8 mouse cellular contexts compared by ENCODE assay signal in genomic region chr5:113907786-113908567, GRCm38 (mm10). TPM values are rescaled to one million over a fixed set of nuclear protein-coding genes. Genes with fewer than 3 reads are reported as not detected.
DNase-seq lines count a peak whose midpoint lies in the region; ATAC-seq and TF ChIP-seq lines count a peak whose summit lies in the region.

No protein-coding gene starts in this region.

- H3K4me2 ChIP-seq in forebrain, embryonic 11.5 days (ENCODE audit: low read depth, low read length, severe bottlenecking) = peak overlapping the region; percentile 77
- peak overlapping the region; percentile 88 for H3K4me2 ChIP-seq in lung, postnatal 0 days (replicated peaks; ENCODE audit: low read depth, low read length)

- DNase-seq in ES-CJ7 (ENCODE audit: low read depth, low spot score) = peak; percentile 52
- peak; percentile 46 for DNase-seq in c-Kit-negative CD71-positive TER-119-positive erythroid progenitor cells, embryonic 14.5 days (ENCODE audit: low read depth, low spot score)
- no peak for DNase-seq in forebrain, embryonic 11.5 days (ENCODE audit: low spot score)
- DNase-seq in heart, postnatal 10 days = peak; percentile 74 to 80
- peak; percentile 68 to 75 for DNase-seq in kidney, postnatal 36 days
- DNase-seq in lung, postnatal 0 days (ENCODE audit: low spot score) = peak; percentile 82
- DNase-seq in thymus, postnatal 4 days = peak; percentile 72

- TF ChIP-seq EP300 in lung, postnatal 0 days (IDR thresholded peaks at IDR 0.05) = no peak

- H3K4me1 ChIP-seq in forebrain, embryonic 11.5 days (replicated peaks; ENCODE audit: control insufficient read depth, insufficient read depth, low read length) = peaks cover 21% of the 10 kb centered on the region
- H3K4me1 ChIP-seq in lung, postnatal 0 days (ENCODE audit: insufficient read depth, low read depth, low read length) = peaks cover 15% of the 10 kb centered on the region; the same call in 1 of the 2 replicates
- H3K4me1 ChIP-seq in olfactory bulb, adult 2 months (ENCODE audit: control insufficient read depth, insufficient read depth, low read length) = peaks cover 22% of the 10 kb centered on the region

- WGBS in forebrain, embryonic 11.5 days = under 1% methylated on average over 64 of the region's 69 CpGs
- 2% methylated on average over 46 of the region's 69 CpGs for WGBS in lung, postnatal 0 days
- WGBS in olfactory bulb, adult 2 months = under 1% methylated on average over 69 of the region's 69 CpGs

- TF ChIP-seq CTCF in lung, postnatal 0 days (IDR thresholded peaks at IDR 0.05) = no peak
- peak; percentile 25; the same call in 1 of the 2 replicates for TF ChIP-seq CTCF in olfactory bulb, adult 2 months (IDR thresholded peaks at IDR 0.05; ENCODE audit: insufficient read depth, low read depth, low read length)

- peak overlapping the region; percentile 91 for H3K9ac ChIP-seq in forebrain, embryonic 11.5 days (ENCODE audit: low read length)
- H3K9ac ChIP-seq in lung, postnatal 0 days (replicated peaks; ENCODE audit: low read depth) = peak overlapping the region; percentile 84

- H3K27ac ChIP-seq in forebrain, embryonic 11.5 days (ENCODE audit: low read depth, low read length) = peak overlapping the region; percentile 97
- H3K27ac ChIP-seq in lung, postnatal 0 days (ENCODE audit: low read length) = peak overlapping the region; percentile 98
- peak overlapping the region; percentile 68 for H3K27ac ChIP-seq in olfactory bulb, adult 2 months (ENCODE audit: insufficient read depth, low read depth, low read length)

- TF ChIP-seq POLR2A in olfactory bulb, adult 2 months (IDR thresholded peaks at IDR 0.05; ENCODE audit: insufficient read depth, low read depth, low read length) = no peak

- H3K4me3 ChIP-seq in forebrain, embryonic 11.5 days (ENCODE audit: low read depth, low read length) = peak overlapping the region; percentile 98
- H3K4me3 ChIP-seq in lung, postnatal 0 days (ENCODE audit: low read depth, low read length) = peak overlapping the region; percentile 96
- peak overlapping the region; percentile 87 for H3K4me3 ChIP-seq in olfactory bulb, adult 2 months (ENCODE audit: insufficient read depth, low read depth, low read length)

- intact Hi-C loops in heart, postnatal 10 days (cut with DNase I) = loop anchor here (2.0 to 5.0 kb wide), 3 partner anchors 17 to 53 kb away; no protein-coding TSS in a partner anchor

- no peaks in the 10 kb centered on the region for H3K9me3 ChIP-seq in forebrain, embryonic 11.5 days (ENCODE audit: control insufficient read depth, low read length)
- no peaks in the 10 kb centered on the region for H3K9me3 ChIP-seq in lung, postnatal 0 days (ENCODE audit: low read length)

- ATAC-seq in forebrain, embryonic 11.5 days (replicated peaks; ENCODE audit: low FRiP score) = peak; percentile 67
- ATAC-seq in lung, postnatal 0 days = peak; percentile 69

- H3K36me3 ChIP-seq in forebrain, embryonic 11.5 days (ENCODE audit: control insufficient read depth, insufficient read depth, low read length) = no peaks in the 10 kb centered on the region
- no peaks in the 10 kb centered on the region for H3K36me3 ChIP-seq in lung, postnatal 0 days (ENCODE audit: insufficient read depth, low read length)

- H3K27me3 ChIP-seq in forebrain, embryonic 11.5 days (ENCODE audit: control insufficient read depth, insufficient read depth, low read length) = no peaks in the 10 kb centered on the region
- no peaks in the 10 kb centered on the region for H3K27me3 ChIP-seq in lung, postnatal 0 days (replicated peaks; ENCODE audit: insufficient read depth, low read length)

RNA-seq across cellular contexts. Expression of gene Coro1c, which starts 0.6 kb away (rescaled TPM):
- 231 and 246 TPM in 2 replicates for polyA plus RNA-seq in forebrain, embryonic 11.5 days (2014; fragmentation: Nextera tagmentation; extraction: Ambion mirVana)
- total RNA-seq in heart, postnatal 10 days (2021) = 10 to 100 TPM; 73.1 to 76.1 TPM
- polyA plus RNA-seq in lung, postnatal 0 days (2015; fragmentation: Nextera tagmentation; extraction: Ambion mirVana) = 102 and 115 TPM in 2 replicates
- polyA plus RNA-seq in olfactory bulb, adult 2 months (2012; ENCODE audit: insufficient read depth, insufficient read length, low replicate concordance, missing spikeins) = not detected in 2 replicates
